Mouse (Mus musculus) T-cell, adult 2 months (primary cell): ENCODE measurements around the gene S1pr2.

Experiments
- DNase-seq: peaks from one replicate; pipeline ENCODE4 v3.0.0; 2022; ENCODE audit warnings: low spot score

The S1pr2 gene

GRCm38 (mm10) chr9:21000811-21001210, 24.2 kb upstream of the S1pr2 start:
- no peak for DNase-seq

DNA sequence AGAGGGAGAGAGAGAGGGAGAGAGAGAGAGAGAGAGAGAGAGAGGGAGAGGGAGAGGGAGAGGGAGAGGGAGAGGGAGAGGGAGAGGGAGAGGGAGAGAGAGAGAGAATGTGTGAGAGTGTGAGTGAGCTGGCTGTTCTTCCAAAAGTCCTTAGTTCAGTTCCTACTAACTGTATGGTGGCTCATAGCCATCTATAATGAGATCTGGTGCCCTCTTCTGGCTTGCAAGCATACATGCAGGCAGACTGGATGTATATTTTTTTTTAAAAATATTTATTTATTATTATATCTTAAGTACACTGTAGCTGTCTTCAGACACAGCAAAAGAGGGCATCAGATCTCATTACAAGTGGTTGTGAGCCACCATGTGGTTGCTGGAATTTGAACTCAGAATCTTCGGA, 21.8 kb upstream of the S1pr2 start:
- DNase-seq: peak; percentile 23

DNA sequence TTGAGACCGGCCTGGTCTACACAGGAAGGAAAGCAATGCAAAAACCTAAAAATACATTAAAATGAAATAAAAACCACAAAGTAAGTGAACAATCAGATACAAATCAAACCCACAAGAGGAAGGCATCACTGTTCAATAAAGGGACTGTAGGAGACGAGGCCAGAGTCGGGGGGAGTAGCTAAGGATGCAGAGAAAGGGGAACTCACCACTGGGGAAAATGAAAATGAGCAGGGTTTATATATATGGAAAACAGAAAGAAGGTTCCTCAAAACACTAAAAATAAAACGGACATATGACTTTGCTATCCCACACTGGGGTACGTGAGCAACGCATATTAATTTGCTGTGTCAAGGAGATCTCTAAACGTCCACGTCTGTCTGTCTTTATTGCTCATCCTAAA, 20.5 kb upstream of the S1pr2 start:
- no peak for DNase-seq

DNA sequence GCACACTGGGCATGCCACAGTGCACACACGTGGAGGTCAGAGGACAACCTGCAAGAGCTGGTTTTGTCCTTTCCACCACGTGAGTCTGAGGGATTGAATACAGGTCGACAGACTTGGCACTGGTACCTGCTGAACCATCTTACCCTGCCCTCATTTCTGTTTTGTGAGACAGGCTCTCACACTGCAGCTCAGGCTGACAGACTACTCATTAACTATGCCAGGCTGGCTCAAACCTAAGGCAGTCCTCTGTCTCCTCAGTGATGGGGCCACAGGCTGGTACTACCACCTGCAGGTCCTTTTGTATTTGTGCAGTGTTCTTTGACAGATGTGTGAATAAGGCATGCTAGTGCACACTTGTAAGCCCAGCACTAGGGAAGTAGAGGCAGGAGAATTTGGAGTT, 18.5 kb upstream of the S1pr2 start:
- no peak for DNase-seq

GRCm38 (mm10) chr9:20993165-20993898, 16.8 kb upstream of the S1pr2 start:
- no peak for DNase-seq

DNA sequence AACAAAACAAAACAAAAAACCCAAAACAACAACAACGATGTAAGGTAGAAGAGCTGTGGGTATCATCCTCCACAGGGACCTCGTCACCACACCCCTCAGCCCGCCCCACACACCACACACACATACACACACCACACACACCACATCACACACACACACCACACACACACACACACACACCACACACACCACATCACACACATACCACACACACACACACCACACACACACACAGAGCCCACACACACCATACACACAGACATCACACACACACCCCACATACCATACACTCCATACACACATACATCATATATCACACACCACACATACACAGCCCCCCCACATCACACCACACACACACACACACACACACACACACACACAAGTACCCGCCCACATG, 15.0 kb upstream of the S1pr2 start:
- DNase-seq: no peak

DNA sequence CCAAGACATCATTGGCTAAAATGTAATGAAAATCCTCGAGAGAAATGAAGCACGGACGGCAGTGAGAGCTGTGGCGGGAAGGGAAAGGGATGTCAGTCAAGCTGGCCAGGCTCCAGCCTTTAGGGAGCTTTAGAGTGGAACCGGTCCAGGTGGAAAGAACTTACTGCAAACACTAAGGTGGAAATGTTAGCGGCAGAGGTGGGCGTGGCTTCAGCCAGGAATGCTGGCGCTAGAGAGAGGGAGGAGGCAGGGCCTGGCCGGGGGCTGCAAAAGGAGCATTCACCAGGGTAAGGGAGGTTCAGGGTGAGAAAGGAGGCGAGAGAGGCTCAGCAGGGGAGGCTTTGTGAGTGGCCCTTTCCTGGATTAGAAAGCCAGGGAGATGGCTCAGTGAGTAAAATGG, 14.3 kb upstream of the S1pr2 start:
- no peak for DNase-seq

DNA sequence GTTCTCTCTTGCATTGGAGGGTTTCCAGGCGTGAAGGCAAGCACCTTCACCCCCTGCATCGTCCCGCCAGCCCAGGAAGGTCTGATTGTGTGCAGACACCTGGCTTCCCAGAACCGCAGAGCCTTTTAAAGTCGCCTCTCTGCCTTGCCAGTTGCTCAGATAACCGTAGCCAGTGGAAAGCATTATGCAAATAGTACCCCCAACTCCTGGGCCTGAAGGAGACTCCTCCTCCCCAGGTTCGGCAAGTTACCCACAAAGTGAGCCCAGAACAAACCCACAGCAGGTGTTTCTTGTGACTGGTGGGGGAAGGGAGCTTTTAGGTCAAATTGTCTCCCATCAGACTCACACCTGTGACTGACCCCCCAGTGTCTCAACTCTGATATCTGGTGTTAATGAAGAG, 11.4 kb upstream of the S1pr2 start:
- DNase-seq: no peak

DNA sequence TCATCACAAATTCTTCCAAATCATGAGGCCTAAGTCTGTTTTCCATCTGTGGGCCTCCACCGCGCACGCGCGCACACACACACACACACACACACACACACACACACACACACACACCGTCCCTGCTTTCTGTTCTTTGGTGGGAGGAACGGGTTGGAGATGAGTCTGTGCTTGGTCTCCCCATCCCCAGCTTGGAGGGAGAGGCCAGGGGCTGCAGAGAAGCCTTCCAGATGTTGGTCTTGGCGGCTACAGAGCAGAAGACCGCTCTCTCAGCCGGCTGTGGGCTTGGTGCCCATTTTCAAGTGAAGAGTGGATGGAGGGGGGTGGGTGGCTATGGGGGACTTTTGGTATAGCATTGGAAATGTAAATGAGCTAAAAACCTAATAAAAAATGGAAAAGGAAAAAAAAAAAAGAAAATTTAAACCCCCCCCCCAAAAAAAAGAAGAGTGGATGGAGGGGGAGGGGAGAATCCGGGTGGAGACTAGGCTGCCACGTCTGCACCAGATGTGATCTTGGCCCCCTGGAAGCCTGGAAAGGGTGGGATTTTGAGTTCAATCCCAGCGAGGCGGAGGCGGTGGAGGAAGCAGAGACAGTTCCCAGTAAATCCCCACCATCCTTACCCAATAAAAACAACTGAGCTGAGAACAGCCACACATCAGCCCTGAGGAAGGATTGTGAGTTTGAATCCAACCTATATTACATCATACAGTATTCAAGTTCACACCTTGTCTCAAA, 10.5 kb upstream of the S1pr2 start:
- DNase-seq: no peak

- DNase-seq: peak; percentile 12
Observed at GRCm38 (mm10) chr9:20983169-20983568, 6.6 kb upstream of the S1pr2 start.

DNA sequence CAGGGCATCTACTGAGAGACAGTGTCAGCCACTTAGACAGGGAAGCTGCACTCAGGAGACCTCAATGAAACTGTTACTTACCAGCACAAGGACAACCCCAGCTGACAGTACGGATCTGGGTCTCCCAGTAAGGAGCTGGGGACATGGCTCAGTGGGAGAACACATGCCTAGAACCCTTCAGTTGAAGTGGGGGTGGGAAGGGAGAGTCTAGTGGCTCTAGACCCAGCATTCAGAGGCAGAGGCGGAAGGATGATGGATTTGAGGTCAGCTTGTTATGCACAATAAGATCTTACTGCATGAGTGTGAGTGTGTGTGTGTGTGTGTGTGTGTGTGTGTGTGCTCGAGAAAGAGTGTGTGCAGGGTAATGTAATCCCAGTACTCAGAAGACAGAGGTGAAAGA, 5.6 kb upstream of the S1pr2 start:
- no peak for DNase-seq

DNA sequence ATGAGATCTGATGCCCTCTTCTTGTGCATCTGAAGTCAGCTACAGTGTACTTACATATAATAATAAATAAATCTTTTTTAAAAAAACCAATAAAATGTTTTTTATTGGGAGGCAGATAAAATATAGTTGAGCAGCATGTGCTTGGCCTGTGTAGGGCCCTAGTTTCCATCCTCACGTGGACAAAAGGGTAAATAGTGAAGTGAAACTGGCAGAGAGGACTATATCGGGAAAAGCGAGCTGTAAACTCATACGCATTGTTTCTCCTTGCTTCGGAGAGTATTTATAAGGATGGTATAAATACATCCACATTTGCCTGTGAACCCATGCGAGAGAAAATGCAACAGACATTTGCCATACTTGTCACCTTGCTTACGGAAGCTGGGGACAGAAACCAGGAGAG, 3.2 kb upstream of the S1pr2 start:
- DNase-seq: no peak

GRCm38 (mm10) chr9:20979181-20979580, 2.6 kb upstream of the S1pr2 start:
- DNase-seq: no peak

DNA sequence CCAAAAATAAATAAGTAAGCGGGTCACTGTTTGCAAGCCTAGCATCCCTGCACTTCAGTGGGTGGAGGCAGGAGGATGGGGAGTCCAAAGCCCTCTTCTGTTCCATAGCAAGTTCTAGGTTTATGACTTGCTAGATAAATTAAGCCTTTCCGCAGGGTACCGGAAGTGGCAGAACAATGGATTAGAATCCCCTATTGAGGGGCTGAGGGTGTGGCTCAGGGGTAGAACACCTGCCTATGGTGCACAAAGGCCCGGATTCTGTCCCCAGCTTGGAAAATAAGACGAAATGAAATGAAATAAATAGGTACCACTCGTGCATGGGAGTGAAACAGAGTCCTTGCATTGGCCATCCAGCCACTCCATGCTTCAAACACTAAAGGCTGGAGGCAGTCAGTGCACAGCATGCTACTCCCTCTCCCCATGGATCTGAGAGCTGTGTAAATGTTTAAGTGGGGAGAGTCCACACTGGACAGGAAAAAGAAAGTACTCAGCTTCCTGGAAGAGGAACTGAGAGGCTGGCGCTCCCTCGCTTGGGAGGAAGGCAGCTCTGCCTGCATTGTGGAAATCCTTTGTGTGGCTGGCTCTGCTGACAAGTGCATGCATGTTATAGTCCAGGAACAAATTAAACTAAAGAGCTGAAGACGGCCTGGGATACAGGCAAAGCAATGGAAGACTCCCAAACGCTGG, 2.0 kb upstream of the S1pr2 start:
- no peak for DNase-seq

GRCm38 (mm10) chr9:20976961-20977689, 544 bp upstream of the S1pr2 start:
- no peak for DNase-seq

GRCm38 (mm10) chr9:20975431-20976215, 958 bp downstream of the S1pr2 start:
- peak; percentile 22 for DNase-seq

- DNase-seq: no peak
Observed at GRCm38 (mm10) chr9:20973682-20974075, 2.9 kb downstream of the S1pr2 start.

GRCm38 (mm10) chr9:20973001-20973681, 3.4 kb downstream of the S1pr2 start:
- DNase-seq: no peak

- DNase-seq: no peak
Observed at GRCm38 (mm10) chr9:20972141-20972992, 4.2 kb downstream of the S1pr2 start.

DNA sequence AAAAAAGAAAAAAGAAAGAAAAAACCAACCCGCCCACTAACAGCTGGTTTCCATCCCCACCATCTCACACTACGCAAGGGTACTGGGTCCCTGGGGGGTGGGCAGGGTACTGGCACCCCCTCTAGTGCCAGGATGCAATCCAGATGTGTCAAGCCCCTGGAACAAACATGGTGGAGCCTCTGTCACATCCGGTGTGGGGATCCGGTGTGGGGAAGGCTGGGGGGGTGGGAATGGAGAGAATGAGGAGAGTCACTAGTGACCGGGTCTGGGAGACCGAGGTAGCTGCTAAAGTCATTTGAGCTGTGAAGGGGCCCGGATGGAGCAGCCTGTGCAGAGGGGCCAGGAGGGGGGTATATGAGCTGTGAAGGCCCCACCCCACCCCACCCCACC, 4.8 kb downstream of the S1pr2 start:
- no peak for DNase-seq
